Mouse (Mus musculus) spleen, adult 2 months (tissue): ENCODE data around the gene Gm20388. TPM values are rescaled to one million over a fixed set of nuclear protein-coding genes. Genes with fewer than 3 reads are reported as not detected.

Source experiments
- DNase-seq, 2 experiments: peaks; one replicate each; pipeline versions ENCODE4 v3.0.0 to v3.0.0-alpha.2; 2012 to 2021; ENCODE audit warnings: low spot score in 2 of 2, low read depth in 1 of 2
- H3K27ac ChIP-seq: fragments of 200-500 bp; 2 replicates; pipeline ENCODE4 v1.5.1; 2012; ENCODE audit warnings: low read length, inconsistent platforms; ENCODE audit not compliant: insufficient read depth
- H3K27me3 ChIP-seq: fragments of 200-500 bp; 2 replicates; pipeline ENCODE4 v1.6.1; 2012; ENCODE audit warnings: mild to moderate bottlenecking, moderate library complexity, low read length, inconsistent platforms; ENCODE audit not compliant: control insufficient read depth, insufficient read depth
- H3K36me3 ChIP-seq: fragments of 200-500 bp; 2 replicates; pipeline ENCODE4 v1.6.1; 2012; ENCODE audit warnings: mild to moderate bottlenecking, low read length, inconsistent platforms; ENCODE audit not compliant: control insufficient read depth, insufficient read depth
- H3K4me1 ChIP-seq: fragments of 200-500 bp; 2 replicates; pipeline ENCODE4 v1.6.1; 2011; ENCODE audit warnings: inconsistent platforms; ENCODE audit not compliant: control insufficient read depth, insufficient read depth, insufficient read length
- H3K4me3 ChIP-seq: fragments of 200-500 bp; 2 replicates; pipeline ENCODE4 v1.5.1; 2011; ENCODE audit warnings: mild to moderate bottlenecking, inconsistent platforms; ENCODE audit not compliant: insufficient read depth, insufficient read length; ENCODE audit errors: extremely low read depth
- CTCF ChIP-seq: fragments of 200-500 bp; IDR thresholded peaks from 2 replicates; pipeline ENCODE4 v1.5.1; 2011; ENCODE audit warnings: mild to moderate bottlenecking, inconsistent platforms; ENCODE audit not compliant: insufficient read depth, insufficient read length, insufficient replicate concordance; ENCODE audit errors: extremely low read depth
- POLR2A ChIP-seq: fragments of 200-500 bp; IDR thresholded peaks from 2 replicates; pipeline ENCODE4 v1.6.1; 2011; ENCODE audit warnings: low read depth, low read length, inconsistent platforms
- WGBS: fragments of 180-500 bp; shearing (Covaris S2); methylation state at CpG from one replicate; pipeline ENCODE4 v1.1.7; 2018; 5-methylcytosine and 5-hydroxymethylcytosine counted together
- polyA plus RNA-seq: library from polyadenylated mRNA; depleted of rRNA; stranded (reverse); fragments of >200 nt; gene quantifications from 2 replicates; pipeline ENCODE4 v1.2.3, GENCODE M21; 2012

Gm20388 gene
- polyA plus RNA-seq, 1 experiment = 26.1 TPM

DNA sequence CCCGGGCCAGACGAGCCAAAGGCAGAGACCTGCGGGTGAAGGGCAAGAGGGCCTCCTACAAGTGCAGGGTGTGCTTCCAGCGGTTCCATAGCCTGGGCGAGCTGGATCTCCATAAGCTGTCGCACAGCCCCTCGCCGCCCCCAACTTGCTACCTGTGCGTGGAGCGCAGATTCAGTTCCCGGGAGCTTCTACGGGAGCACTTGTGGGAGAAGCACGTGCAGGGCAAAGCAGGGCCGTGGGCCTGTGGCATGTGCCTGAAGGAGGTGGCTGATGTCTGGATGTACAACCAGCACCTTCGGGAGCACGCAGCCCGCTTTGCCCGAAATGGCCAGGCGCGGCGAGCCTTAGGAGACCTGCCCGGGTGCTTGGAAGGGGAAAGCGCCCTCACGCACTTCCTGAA is 2358.2 kb downstream of the Gm20388 start:
- DNase-seq = no peak
- no peak for TF ChIP-seq CTCF
- no peak for TF ChIP-seq POLR2A
- H3K27me3 ChIP-seq = no peaks in the 10 kb centered on the region
- no peak overlapping the region; the same call in 1 of the 2 replicates for H3K4me3 ChIP-seq
- H3K36me3 ChIP-seq = no peaks in the 10 kb centered on the region
- H3K4me1 ChIP-seq = no peaks in the 10 kb centered on the region
- H3K27ac ChIP-seq = no peak overlapping the region
- 87% methylated on average over 24 of the region's 24 CpGs for WGBS

GRCm38 (mm10) chr8:122269404-122269803 is 2358.8 kb downstream of the Gm20388 start:
- Histone ChIP-seq H3K4me1 (no peaks in the 10 kb centered on the region), H3K27ac (no peak overlapping the region), H3K36me3 (no peaks in the 10 kb centered on the region), H3K4me3 (peak overlapping the region; percentile 52), H3K27me3 (no peaks in the 10 kb centered on the region)
- peak in 1 of 2 experiments; percentile 69 for DNase-seq
- TF ChIP-seq POLR2A = no peak
- peak; percentile 94 for TF ChIP-seq CTCF
- 11% methylated on average over 21 of the region's 21 CpGs for WGBS

DNA sequence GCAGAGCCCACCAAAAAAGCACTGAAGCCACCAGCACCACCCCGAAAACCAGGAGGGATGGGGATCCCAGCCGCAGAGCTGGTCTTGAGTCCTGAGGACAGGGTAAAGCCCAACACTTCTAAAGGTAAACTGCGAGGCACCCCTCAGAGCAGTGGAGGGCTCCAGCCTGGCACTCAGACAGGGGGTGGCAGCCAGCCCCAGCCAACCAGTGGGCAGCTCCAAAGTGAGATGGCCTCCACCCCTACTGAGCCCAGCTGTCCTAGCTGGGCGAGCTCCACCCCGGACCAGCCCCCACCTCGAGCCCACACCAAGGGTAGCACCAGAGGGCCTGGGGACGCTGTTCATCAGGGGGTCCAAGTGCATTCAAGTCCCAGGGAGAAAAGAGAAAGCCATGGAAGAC is 2359.9 kb downstream of the Gm20388 start:
- H3K4me1 ChIP-seq = no peaks in the 10 kb centered on the region

DNA sequence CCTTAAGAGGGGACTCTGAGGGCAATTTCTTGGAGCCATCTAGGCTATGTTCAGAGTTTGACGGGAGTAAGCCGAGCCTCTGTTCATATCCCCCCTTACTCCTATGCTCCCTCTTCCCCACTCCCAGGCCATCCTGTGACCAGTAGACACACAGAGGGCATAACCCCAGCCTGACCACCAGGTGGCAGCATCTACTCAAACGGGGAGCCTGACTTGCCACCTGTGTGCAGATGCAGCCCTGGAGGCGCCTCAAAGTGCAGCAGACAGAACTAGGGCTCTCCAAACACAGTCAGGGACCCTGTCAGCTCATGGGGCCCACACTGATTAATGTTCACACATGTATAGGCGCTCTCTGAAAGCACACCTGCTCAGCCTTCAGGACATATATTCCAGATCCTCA is 2362.5 kb downstream of the Gm20388 start:
- Histone ChIP-seq H3K4me3 (no peak overlapping the region), H3K4me1 (no peaks in the 10 kb centered on the region), H3K36me3 (no peaks in the 10 kb centered on the region), H3K27ac (no peak overlapping the region), H3K27me3 (no peaks in the 10 kb centered on the region)
- DNase-seq = peak; percentile 70 to 84
- WGBS = 2% methylated on average over 5 of the region's 5 CpGs
- TF ChIP-seq CTCF (peak; percentile 96), POLR2A (no peak)

More for the DNA sequence above, 2359.9 kb downstream of the Gm20388 start:
- no peak for DNase-seq
- no peak overlapping the region for H3K27ac ChIP-seq
- no peak overlapping the region for H3K4me3 ChIP-seq
- H3K36me3 ChIP-seq = no peaks in the 10 kb centered on the region
- no peaks in the 10 kb centered on the region for H3K27me3 ChIP-seq
- WGBS = 84% methylated on average over 7 of the region's 7 CpGs
- TF ChIP-seq POLR2A (no peak), CTCF (no peak)

DNA sequence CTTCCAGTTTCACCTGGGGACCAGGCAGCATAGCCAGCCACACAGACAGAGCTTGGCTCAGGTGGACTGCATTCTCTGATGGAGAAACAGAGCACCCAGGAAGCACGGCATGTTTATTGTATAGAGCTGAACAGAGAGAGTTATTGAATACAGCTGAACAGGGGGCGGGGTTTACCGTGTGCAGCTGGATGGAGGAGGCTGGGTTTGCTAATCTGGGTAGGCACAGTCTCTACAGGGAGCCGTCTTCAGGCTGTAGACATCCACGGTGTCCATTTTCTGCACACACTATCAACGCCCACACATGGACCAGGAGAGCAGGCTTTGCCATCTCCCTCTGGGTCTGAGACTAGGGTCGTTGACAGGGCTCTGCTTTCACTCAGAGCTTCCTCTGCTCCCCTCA is 2363.2 kb downstream of the Gm20388 start:
- no peak overlapping the region for H3K4me3 ChIP-seq

DNA sequence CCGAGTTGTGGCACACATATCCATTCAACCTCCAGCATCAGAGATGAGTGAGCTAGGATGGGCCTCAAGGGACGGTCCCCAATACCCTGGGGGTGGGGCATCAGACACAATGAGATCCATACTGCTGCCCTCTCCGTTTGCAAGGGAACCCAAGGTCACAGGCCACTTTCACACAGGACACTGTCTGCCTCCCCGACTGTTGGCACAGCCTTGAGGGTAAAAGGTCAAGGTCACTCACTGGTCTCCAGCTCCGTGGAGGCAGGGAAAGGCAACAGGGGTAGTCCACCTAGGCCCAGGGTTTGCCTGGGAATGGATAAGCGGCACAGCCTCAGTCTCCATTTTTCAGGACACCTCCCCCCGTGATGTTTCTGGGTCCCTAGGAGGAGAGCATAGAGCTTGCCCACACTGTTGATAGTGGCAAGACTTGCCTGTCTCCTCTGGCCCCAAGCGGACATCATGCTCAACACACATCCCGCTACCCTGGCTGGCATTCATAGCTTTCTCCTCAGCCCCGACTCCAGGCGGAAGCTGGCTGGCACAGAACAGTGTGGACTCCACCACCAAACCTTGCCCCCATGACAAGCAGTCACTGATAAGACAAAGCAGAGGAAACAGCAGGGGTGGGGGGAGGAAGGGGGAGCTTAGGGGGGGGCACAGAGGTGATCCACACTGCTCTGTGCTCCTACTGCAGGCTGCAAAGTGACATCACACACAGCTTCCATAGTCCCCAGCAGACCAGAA is 2364.2 kb downstream of the Gm20388 start:
- WGBS = 72% methylated on average over 11 of the region's 11 CpGs
- Histone ChIP-seq H3K27me3 (no peaks in the 10 kb centered on the region), H3K27ac (no peak overlapping the region), H3K4me1 (no peaks in the 10 kb centered on the region), H3K4me3 (no peak overlapping the region), H3K36me3 (no peaks in the 10 kb centered on the region)
- TF ChIP-seq POLR2A (no peak), CTCF (no peak)
- no peak for DNase-seq

More for the DNA sequence above, 2363.2 kb downstream of the Gm20388 start:
- H3K27me3 ChIP-seq = no peaks in the 10 kb centered on the region
- no peaks in the 10 kb centered on the region for H3K4me1 ChIP-seq
- DNase-seq = no peak
- H3K36me3 ChIP-seq = no peaks in the 10 kb centered on the region
- TF ChIP-seq CTCF (no peak), POLR2A (no peak)
- no peak overlapping the region for H3K27ac ChIP-seq
- WGBS = 53% methylated on average over 7 of the region's 7 CpGs

- TF ChIP-seq CTCF (no peak), POLR2A (no peak)
- no peak for DNase-seq
- H3K36me3 ChIP-seq = no peaks in the 10 kb centered on the region
- no peak overlapping the region for H3K27ac ChIP-seq
- no peak overlapping the region for H3K4me3 ChIP-seq
- 86% methylated on average over 5 of the region's 5 CpGs for WGBS
- no peaks in the 10 kb centered on the region for H3K4me1 ChIP-seq
- H3K27me3 ChIP-seq = no peaks in the 10 kb centered on the region
Measured at GRCm38 (mm10) chr8:122276308-122276707, 2365.7 kb downstream of the Gm20388 start.
